Mouse (Mus musculus) thymus, postnatal 0 days (tissue): ENCODE measurements around the gene Cd300lg. TPM values are rescaled to one million over a fixed set of nuclear protein-coding genes. Genes with fewer than 3 reads are reported as not detected.

Experiments used
- DNase-seq: peaks from one replicate; pipeline ENCODE4 v3.0.0-alpha.2; 2015; ENCODE audit warnings: low spot score
- polyA plus RNA-seq: library from polyadenylated mRNA; unstranded; fragments of >200 nt; fragmentation: Nextera tagmentation; extraction: Ambion mirVana; gene quantifications from 2 replicates; pipeline ENCODE4 v1.2.1, GENCODE M21; 2015

The Cd300lg gene
- 7.4 and 8.0 TPM in 2 replicates for polyA plus RNA-seq

GRCm38 (mm10) chr11:102041350-102041949, at the start of gene Cd300lg:
Cd300lg (plus strand) TSS chr11:102041509.
- DNase-seq = no peak

GRCm38 (mm10) chr11:101991813-101992212, 49.5 kb upstream of the Cd300lg start:
- DNase-seq = no peak

DNA sequence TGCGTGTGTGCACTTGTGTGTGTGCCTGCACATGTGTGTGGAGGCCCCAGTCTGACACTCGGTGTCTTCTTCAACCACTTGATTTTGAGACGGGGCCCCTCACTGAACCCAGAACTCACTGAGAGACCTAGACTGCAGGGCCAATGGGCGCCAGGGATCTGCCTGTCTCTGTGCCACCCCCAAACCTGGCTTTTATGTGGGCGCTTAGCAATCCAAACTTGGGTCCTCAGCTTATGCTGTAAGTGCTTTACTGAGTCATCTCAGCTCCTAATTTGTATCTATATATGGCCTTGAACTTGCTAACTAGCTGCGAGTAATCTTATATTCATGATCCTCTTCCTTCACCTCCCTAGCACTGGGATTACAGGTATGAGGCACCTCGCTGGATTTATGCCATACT, 48.9 kb upstream of the Cd300lg start:
- no peak for DNase-seq

DNA sequence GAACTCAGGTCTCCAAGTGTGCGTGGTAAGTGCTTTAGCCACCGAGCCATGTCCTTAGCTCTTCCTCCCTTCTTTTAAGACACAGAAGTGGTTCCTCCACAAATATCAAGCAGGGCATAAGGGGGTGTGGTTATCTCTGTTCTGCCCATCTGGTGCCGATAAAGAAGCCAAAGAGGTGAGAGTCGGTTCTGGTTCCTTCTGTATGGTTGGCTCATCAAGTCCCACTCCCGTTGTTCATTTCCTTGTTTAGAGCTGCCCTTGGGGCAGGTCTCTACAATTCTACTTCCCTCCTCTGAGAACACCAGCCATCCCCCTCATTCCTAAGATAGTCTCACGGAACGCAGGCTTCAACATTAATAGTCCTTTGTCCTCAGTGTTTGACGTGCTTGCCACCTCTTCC, 47.2 kb upstream of the Cd300lg start:
- DNase-seq = no peak

DNA sequence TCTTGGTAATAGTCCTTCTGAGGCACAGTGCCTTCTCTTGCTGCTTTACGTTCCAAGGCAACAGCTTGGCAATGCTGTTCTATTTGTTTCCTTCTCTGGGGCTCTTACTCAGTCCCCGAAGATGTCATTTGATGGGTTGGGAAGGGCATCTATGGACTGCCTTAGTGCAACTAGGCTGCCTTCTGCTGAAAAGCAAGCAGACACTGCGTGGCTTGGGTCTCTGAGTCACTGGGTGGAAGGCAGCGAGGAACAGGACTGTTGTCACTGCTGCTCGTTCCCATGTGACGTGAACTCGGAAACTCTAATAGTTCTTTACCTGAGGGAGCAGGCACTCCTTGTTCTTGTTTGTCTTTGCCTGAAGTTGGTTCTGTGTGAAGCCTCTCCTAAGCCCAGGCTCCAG, 45.4 kb upstream of the Cd300lg start:
- no peak for DNase-seq

GRCm38 (mm10) chr11:101998258-101998657, 43.1 kb upstream of the Cd300lg start:
- no peak for DNase-seq

DNA sequence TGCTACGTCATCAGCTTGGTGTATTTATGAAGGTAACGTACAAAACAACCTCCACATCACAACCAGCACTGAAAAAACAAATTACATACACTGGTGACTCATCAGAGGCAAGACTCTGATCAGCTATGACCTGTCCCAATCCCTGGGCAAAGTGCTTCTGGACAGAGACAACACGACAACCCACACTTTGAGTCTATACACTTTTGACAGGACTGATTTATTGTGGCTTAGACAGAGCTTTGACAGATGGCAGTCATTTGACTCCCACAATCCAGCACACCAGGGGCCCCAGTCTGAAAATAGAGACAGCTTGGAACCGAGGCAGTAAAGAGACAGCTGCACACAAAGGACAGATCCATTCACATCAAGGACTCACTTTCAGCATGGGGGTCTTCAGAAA, 41.8 kb upstream of the Cd300lg start:
- DNase-seq = no peak

DNA sequence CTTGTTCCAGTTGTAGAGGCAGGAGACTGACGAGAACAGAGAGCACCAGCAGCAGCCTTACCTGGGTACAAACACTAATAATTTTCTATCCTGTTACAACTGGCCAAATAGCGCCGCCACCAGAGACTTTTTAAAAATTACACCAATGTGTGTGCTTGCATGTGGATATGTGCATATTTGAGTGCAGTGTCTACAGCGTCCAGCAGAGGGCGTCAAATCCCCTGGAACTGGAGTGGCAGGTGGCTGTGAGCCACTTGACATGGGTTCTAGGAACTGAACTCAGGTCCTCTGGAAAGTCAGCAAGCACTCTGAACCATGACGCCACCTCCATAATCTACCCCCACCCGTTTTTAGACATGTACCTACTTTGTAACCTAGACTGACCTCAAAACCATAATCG, 37.1 kb upstream of the Cd300lg start:
- DNase-seq = no peak

- DNase-seq = no peak
Measured at GRCm38 (mm10) chr11:102006271-102006670, 35.0 kb upstream of the Cd300lg start.

DNA sequence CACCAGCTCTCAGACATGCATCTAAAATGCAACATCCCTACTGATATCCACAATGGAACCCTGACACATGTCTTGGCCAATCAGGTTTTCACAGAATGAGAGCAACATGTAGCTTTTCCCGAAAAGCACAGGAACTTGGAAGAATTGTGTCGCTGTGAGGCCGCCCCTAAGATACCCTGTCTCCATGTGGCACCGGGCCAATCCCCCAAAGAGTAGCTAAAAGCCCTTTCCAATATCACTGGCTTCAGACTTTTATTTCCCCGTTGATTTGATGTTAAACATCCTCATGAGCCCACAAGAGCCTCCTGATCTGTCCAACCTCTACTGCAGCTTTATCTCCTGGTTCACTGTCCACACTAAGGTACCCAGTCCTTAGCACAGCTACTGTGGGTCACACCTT, 34.6 kb upstream of the Cd300lg start:
- DNase-seq = no peak

- no peak for DNase-seq
Measured at GRCm38 (mm10) chr11:102008372-102008771, 32.9 kb upstream of the Cd300lg start.

GRCm38 (mm10) chr11:102008954-102009637, 32.2 kb upstream of the Cd300lg start:
- no peak for DNase-seq

DNA sequence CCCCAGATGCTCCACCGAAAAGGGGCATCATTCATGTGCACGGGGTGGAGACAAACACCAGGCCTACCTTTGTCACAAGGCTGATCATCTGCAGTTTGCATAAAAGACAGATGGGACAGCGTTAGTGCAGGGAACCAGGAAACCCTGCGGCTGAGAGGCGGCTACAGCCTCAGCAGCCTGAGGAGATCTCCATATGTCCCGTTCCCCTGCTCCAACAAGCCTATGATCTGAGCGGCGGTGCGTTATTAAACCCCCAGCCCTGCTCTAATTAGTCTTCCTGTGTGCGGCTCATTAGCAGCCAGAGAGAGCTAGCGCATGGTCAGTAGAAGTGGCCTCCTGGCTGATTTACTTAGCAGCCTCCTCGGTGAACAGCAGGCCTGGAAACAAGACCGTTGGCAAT, 31.2 kb upstream of the Cd300lg start:
- no peak for DNase-seq

GRCm38 (mm10) chr11:102011510-102011909, 29.8 kb upstream of the Cd300lg start:
- DNase-seq = no peak

- DNase-seq = no peak
Measured at GRCm38 (mm10) chr11:102013201-102013600, 28.1 kb upstream of the Cd300lg start.

DNA sequence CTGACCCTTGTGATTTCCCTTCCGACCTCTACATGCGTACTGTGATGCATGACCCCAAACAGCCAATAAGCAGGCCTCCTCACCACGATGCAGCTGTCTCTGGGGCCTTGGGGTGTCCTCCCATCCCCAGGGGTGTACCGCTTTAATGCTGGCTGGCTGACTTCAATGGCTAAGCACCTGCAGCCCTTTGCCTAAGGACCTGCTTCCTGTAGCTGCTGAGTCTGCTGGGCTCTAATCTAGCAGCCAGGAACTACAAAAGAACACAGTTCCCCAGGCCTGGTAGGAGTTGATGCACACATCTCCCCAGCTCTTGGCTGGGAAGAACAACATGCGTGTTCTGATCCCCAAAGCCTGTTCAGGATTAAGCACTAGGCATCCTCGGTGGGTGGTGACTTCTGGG, 25.8 kb upstream of the Cd300lg start:
- peak; percentile 26 for DNase-seq

- no peak for DNase-seq
Measured at GRCm38 (mm10) chr11:102016136-102016535, 25.2 kb upstream of the Cd300lg start.

DNA sequence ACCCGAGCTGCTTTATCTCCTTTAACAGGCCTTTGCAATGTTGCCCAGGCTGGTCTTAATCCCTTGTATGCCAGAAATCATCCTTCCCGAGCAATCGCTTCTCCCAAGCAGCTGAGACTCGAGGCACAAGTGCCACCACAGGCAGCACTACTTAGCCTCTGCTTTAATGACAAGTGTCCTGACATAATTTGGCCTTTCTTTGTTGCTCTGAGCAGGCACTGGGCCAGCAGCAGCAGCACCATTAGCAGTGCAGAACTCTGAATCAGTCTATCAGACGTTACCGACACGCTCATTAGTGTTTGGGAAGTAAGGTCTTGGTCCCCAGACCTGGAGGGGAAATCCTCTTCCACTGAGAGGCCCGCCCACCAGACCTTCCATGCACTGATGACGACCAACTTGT, 21.6 kb upstream of the Cd300lg start:
- DNase-seq = no peak

DNA sequence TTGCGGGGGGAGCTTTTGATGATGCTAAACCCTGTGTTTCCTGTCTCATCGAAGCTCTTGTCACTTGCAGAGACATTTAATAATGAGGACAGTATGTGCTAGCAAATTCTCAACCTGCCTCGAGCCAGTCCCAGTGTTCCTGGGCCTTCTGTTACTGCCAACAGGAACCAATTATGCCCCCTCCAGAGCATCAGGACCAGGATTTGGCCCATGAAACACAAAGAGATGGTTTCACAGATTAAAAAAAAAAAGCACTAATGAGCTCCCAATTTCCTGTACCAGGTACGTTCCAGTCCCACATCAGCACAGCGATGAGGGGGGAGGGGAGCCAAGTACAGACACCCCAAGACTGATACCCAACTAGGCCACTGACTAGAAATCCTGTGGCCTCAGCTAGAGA, 20.1 kb upstream of the Cd300lg start:
- DNase-seq = no peak

DNA sequence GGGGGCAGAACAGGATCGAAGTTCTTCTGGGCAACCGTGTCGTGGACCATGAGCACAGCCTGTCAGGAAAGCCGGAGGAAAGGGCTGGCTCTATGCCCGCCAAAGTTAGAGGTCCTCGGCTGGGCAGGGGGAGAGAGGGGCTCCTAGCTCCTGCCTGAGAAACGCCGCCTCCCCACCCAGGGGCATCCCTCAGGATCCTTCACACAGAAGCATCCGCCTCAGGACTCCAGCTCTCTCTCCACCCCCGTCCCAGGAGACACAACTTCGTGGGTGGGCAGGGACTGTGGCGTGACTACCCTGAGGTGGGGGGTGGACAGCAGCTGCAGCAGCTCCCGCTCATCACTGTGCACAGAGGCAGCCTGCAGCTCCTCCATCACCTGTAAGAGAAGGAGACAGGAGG, 17.9 kb upstream of the Cd300lg start:
- no peak for DNase-seq

- no peak for DNase-seq
Measured at GRCm38 (mm10) chr11:102024084-102024758, 17.1 kb upstream of the Cd300lg start.

- DNase-seq = no peak
Measured at GRCm38 (mm10) chr11:102024875-102025274, 16.4 kb upstream of the Cd300lg start.

GRCm38 (mm10) chr11:102025354-102025753, 16.0 kb upstream of the Cd300lg start:
- no peak for DNase-seq
